Comparison of ENCODE assay signal across 8 mouse cellular contexts in the genomic region with DNA sequence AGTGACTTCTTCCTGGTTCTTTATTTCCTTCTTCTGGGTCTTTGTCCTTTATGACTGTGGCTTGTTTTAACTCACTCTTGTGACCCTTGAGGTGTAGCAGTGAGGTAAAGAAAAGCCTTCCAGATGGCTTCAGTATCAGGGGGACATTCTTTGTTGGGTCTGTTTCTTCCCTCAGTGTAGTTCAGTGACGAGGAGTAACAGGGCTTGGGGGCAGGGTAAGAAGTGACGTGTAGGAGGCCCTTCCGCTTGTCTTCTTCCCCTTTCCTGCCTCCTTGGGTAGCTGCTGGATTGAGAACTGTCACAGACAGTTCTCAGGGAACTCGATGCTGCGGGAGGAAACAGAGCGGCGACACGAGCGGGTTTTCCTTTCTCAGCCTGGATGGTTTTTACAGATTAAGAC. TPM values are rescaled to one million over a fixed set of nuclear protein-coding genes. Genes with fewer than 3 reads are reported as not detected.
DNase-seq lines count a peak whose midpoint lies in the region; ATAC-seq lines count a peak whose summit lies in the region.

No protein-coding gene starts in this region.

- DNase-seq in midbrain, embryonic 14.5 days: no peak
- peak; percentile 29 for DNase-seq in embryo, embryonic 11 days
- DNase-seq in yolk sac, embryonic 10.5 days (ENCODE audit: low spot score): no peak

- no peak for ATAC-seq in midbrain, embryonic 12.5 days (ENCODE audit: low FRiP score, low read depth)
- ATAC-seq in midbrain, embryonic 14.5 days (ENCODE audit: low FRiP score, low TSS enrichment): no peak
- ATAC-seq in hindbrain, embryonic 15.5 days (ENCODE audit: low FRiP score, low read depth): no peak
- peak; percentile 61; the same call in 1 of the 2 replicates for ATAC-seq in lung, embryonic 16.5 days (ENCODE audit: low read depth)
- ATAC-seq in stomach, embryonic 16.5 days (ENCODE audit: insufficient read depth, low FRiP score): no peak
- no peak for ATAC-seq in erythroid progenitor cell, adult 5-6 weeks (replicated peaks; ENCODE audit: low FRiP score, poor library complexity, severe bottlenecking)

- H3K36me3 ChIP-seq in midbrain, embryonic 12.5 days: no peaks in the 10 kb centered on the region
- H3K36me3 ChIP-seq in midbrain, embryonic 14.5 days (ENCODE audit: control insufficient read depth, insufficient read depth, low read length): no peaks in the 10 kb centered on the region
- H3K36me3 ChIP-seq in hindbrain, embryonic 15.5 days: no peaks in the 10 kb centered on the region
- no peaks in the 10 kb centered on the region for H3K36me3 ChIP-seq in lung, embryonic 16.5 days (ENCODE audit: control insufficient read depth, insufficient read depth, low read length)
- no peaks in the 10 kb centered on the region for H3K36me3 ChIP-seq in stomach, embryonic 16.5 days (ENCODE audit: control insufficient read depth, insufficient read depth, low read length)

- no peaks in the 10 kb centered on the region for H3K9me3 ChIP-seq in midbrain, embryonic 12.5 days
- H3K9me3 ChIP-seq in midbrain, embryonic 14.5 days (ENCODE audit: control insufficient read depth, low read length): no peaks in the 10 kb centered on the region
- no peaks in the 10 kb centered on the region for H3K9me3 ChIP-seq in hindbrain, embryonic 15.5 days
- H3K9me3 ChIP-seq in lung, embryonic 16.5 days (ENCODE audit: control insufficient read depth, low read length): no peaks in the 10 kb centered on the region
- no peaks in the 10 kb centered on the region for H3K9me3 ChIP-seq in stomach, embryonic 16.5 days (replicated peaks; ENCODE audit: control insufficient read depth, low read length)

- 33% methylated on average over 9 of the region's 9 CpGs for WGBS in midbrain, embryonic 12.5 days
- 42% methylated on average over 9 of the region's 9 CpGs for WGBS in midbrain, embryonic 14.5 days
- WGBS in hindbrain, embryonic 15.5 days: 36% methylated on average over 9 of the region's 9 CpGs
- WGBS in lung, embryonic 16.5 days: 28% methylated on average over 9 of the region's 9 CpGs
- 46% methylated on average over 9 of the region's 9 CpGs for WGBS in stomach, embryonic 16.5 days

- H3K4me1 ChIP-seq in midbrain, embryonic 12.5 days: peaks cover 45% of the 10 kb centered on the region
- peaks cover 29% of the 10 kb centered on the region for H3K4me1 ChIP-seq in midbrain, embryonic 14.5 days (ENCODE audit: control insufficient read depth, insufficient read depth, low read length)
- peaks cover 48% of the 10 kb centered on the region for H3K4me1 ChIP-seq in hindbrain, embryonic 15.5 days (replicated peaks)
- peaks cover 29% of the 10 kb centered on the region for H3K4me1 ChIP-seq in lung, embryonic 16.5 days (replicated peaks; ENCODE audit: control insufficient read depth, insufficient read depth, low read length)
- peaks cover 36% of the 10 kb centered on the region for H3K4me1 ChIP-seq in stomach, embryonic 16.5 days (ENCODE audit: control insufficient read depth, insufficient read depth, low read length)

- no peak overlapping the region for H3K4me2 ChIP-seq in midbrain, embryonic 12.5 days (replicated peaks)
- H3K4me2 ChIP-seq in midbrain, embryonic 14.5 days (ENCODE audit: low read length): no peak overlapping the region
- peak overlapping the region; percentile 8; the same call in 1 of the 2 replicates for H3K4me2 ChIP-seq in hindbrain, embryonic 15.5 days
- H3K4me2 ChIP-seq in lung, embryonic 16.5 days (ENCODE audit: low read depth, low read length): peak overlapping the region; percentile 25
- no peak overlapping the region for H3K4me2 ChIP-seq in stomach, embryonic 16.5 days (ENCODE audit: low read depth, low read length)

- no peak overlapping the region for H3K4me3 ChIP-seq in midbrain, embryonic 12.5 days
- no peak overlapping the region for H3K4me3 ChIP-seq in midbrain, embryonic 14.5 days (replicated peaks; ENCODE audit: low read depth, low read length)
- H3K4me3 ChIP-seq in hindbrain, embryonic 15.5 days: no peak overlapping the region
- H3K4me3 ChIP-seq in lung, embryonic 16.5 days (ENCODE audit: low read length): no peak overlapping the region
- H3K4me3 ChIP-seq in stomach, embryonic 16.5 days (replicated peaks; ENCODE audit: low read length): no peak overlapping the region

- no peak overlapping the region for H3K9ac ChIP-seq in midbrain, embryonic 12.5 days (replicated peaks)
- H3K9ac ChIP-seq in midbrain, embryonic 14.5 days (replicated peaks; ENCODE audit: low read length): no peak overlapping the region
- no peak overlapping the region for H3K9ac ChIP-seq in hindbrain, embryonic 15.5 days
- H3K9ac ChIP-seq in lung, embryonic 16.5 days (ENCODE audit: low read length): no peak overlapping the region
- no peak overlapping the region for H3K9ac ChIP-seq in stomach, embryonic 16.5 days (ENCODE audit: low read length)

- H3K27me3 ChIP-seq in midbrain, embryonic 12.5 days: no peaks in the 10 kb centered on the region
- H3K27me3 ChIP-seq in midbrain, embryonic 14.5 days (ENCODE audit: control insufficient read depth, insufficient read depth, low read length): no peaks in the 10 kb centered on the region
- H3K27me3 ChIP-seq in hindbrain, embryonic 15.5 days: no peaks in the 10 kb centered on the region
- no peaks in the 10 kb centered on the region for H3K27me3 ChIP-seq in lung, embryonic 16.5 days (ENCODE audit: control insufficient read depth, insufficient read depth, low read depth, low read length)
- H3K27me3 ChIP-seq in stomach, embryonic 16.5 days (ENCODE audit: control insufficient read depth, insufficient read depth, low read length): no peaks in the 10 kb centered on the region

- H3K27ac ChIP-seq in midbrain, embryonic 12.5 days (replicated peaks): peak overlapping the region; percentile 30; the same call in 1 of the 2 replicates
- H3K27ac ChIP-seq in midbrain, embryonic 14.5 days (replicated peaks; ENCODE audit: low read depth, low read length): no peak overlapping the region
- no peak overlapping the region for H3K27ac ChIP-seq in hindbrain, embryonic 15.5 days (replicated peaks)
- peak overlapping the region; percentile 57; the same call in 1 of the 2 replicates for H3K27ac ChIP-seq in lung, embryonic 16.5 days (ENCODE audit: low read length)
- H3K27ac ChIP-seq in stomach, embryonic 16.5 days (ENCODE audit: low read length): peak overlapping the region; percentile 28; the same call in 1 of the 2 replicates

RNA-seq across cellular contexts. Expression of a gene that starts 43.0 kb away (rescaled TPM):
- polyA plus RNA-seq in midbrain, embryonic 12.5 days (2016; fragmentation: Nextera tagmentation; extraction: Ambion mirVana): 145 and 156 TPM in 2 replicates
- polyA plus RNA-seq in midbrain, embryonic 14.5 days (2014; fragmentation: Nextera tagmentation; extraction: Ambion mirVana): 197 and 216 TPM in 2 replicates
- 146 and 151 TPM in 2 replicates for polyA plus RNA-seq in hindbrain, embryonic 15.5 days (2015; fragmentation: Nextera tagmentation; extraction: Ambion mirVana)
- 44.5 and 47.3 TPM in 2 replicates for polyA plus RNA-seq in lung, embryonic 16.5 days (2015; fragmentation: Nextera tagmentation; extraction: Ambion mirVana)
- 41.8 and 42.3 TPM in 2 replicates for polyA plus RNA-seq in stomach, embryonic 16.5 days (2015; fragmentation: Nextera tagmentation; extraction: Ambion mirVana)
- 55.3 and 62.7 TPM in 2 replicates for total RNA-seq in erythroid progenitor cell, adult 5-6 weeks (2015; ENCODE audit: low replicate concordance)
- total RNA-seq in erythroid progenitor cell, adult 5-6 weeks (2017; ENCODE audit: low replicate concordance): 55.7 and 62.5 TPM in 2 replicates

Comparison
In these comparisons a context has a peak if more than half of its experiments do, and no peak if none do; other contexts are left out.
1. H3K27ac ChIP-seq: peak in midbrain, embryonic 12.5 days (single experiment), lung, embryonic 16.5 days (single experiment) and stomach, embryonic 16.5 days (single experiment); none in midbrain, embryonic 14.5 days (single experiment) and hindbrain, embryonic 15.5 days (single experiment).
2. H3K4me2 ChIP-seq: peak in hindbrain, embryonic 15.5 days (single experiment) and lung, embryonic 16.5 days (single experiment); none in midbrain, embryonic 12.5 days (single experiment), midbrain, embryonic 14.5 days (single experiment) and stomach, embryonic 16.5 days (single experiment).